Mouse (Mus musculus): ENCODE data around the gene Bicd1. TPM values are rescaled to one million over a fixed set of nuclear protein-coding genes. Genes with fewer than 3 reads are reported as not detected.
"Not testable (repeated sequence)": the region's sequence is repeated elsewhere in the genome, so short reads cannot be mapped to it uniquely, and the experiment has no call there.

The Bicd1 gene
- polyA plus RNA-seq (2012; rRNA removed) = 0.78 and 1.2 TPM in 2 replicates

DNA sequence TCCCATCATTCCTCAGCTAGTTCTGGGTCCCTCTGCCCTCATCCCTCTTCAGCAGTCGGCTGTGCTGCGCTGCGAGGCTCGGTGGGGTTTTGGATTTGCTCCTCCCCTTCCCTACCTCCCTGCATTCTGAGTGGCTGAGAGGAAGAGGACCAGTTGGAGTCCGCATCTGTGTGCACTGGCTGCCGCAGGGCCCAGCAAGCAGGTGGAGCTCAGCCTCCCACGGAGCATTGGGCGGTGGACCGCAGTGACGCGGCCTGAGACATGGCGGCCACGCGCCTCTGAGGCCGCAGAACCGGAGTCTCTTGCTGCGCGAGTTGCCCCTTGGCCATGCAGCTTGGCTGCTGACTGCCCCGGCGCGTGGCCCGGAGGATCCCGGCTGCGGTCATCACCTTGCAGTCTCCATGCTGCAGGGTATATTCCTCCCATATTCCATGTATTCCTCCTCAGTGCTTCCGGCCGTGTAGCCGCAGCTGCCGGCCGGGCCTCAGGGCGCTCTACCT lies at the start of gene Bicd1:
Gene Bicd1, plus strand, starts transcription at position 54 of the 500 bp plus-strand sequence.
- H3K4me1 ChIP-seq (replicated peaks; ENCODE audit: control insufficient read depth, insufficient read depth, low read length) = peaks cover 6% of the 10 kb centered on the region; the same call in 1 of the 2 replicates
- no peaks in the 10 kb centered on the region for H3K36me3 ChIP-seq (ENCODE audit: control insufficient read depth, insufficient read depth, low read length)
- DNase-seq = peak; percentile 33
- H3K27ac ChIP-seq (ENCODE audit: control insufficient read depth, insufficient read depth, low read length) = no peak within 1 kb of the TSS
- under 1% methylated on average over 30 of the region's 30 CpGs for WGBS
- no peak for TF ChIP-seq CTCF (IDR thresholded peaks at IDR 0.05; ENCODE audit: borderline replicate concordance, control insufficient read depth, extremely low read depth, insufficient read depth, low read length, poor library complexity)
- no peak for TF ChIP-seq POLR2A (IDR thresholded peaks at IDR 0.05; ENCODE audit: control insufficient read depth, extremely low read depth, insufficient read depth, low read length, poor library complexity)
- no peaks in the 10 kb centered on the region for H3K27me3 ChIP-seq (ENCODE audit: control insufficient read depth, insufficient read depth, low read length)
- H3K4me3 ChIP-seq (ENCODE audit: control insufficient read depth, insufficient read depth, low read length) = peak within 1 kb of the TSS; percentile 47

DNA sequence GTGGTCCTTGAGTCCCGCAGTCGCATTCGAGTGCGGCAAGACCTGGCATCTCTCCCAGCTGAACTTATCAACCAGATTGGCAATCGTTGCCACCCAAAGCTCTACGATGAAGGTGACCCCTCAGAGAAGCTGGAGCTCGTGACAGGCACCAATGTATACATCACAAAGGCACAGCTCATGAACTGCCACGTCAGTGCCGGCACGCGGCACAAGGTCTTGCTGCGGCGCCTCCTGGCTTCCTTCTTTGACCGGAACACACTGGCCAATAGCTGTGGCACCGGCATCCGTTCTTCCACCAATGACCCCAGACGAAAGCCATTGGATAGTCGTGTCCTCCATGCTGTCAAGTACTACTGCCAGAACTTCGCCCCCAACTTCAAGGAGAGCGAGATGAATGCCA lies 46.2 kb upstream of the Bicd1 start:
- DNase-seq; H3K36me3 ChIP-seq (ENCODE audit: control insufficient read depth, insufficient read depth, low read length); H3K27me3 ChIP-seq (ENCODE audit: control insufficient read depth, insufficient read depth, low read length); H3K27ac ChIP-seq (ENCODE audit: control insufficient read depth, insufficient read depth, low read length); H3K4me1 ChIP-seq (replicated peaks; ENCODE audit: control insufficient read depth, insufficient read depth, low read length); H3K4me3 ChIP-seq (ENCODE audit: control insufficient read depth, insufficient read depth, low read length): not testable (repeated sequence)
- WGBS = 98% methylated on average over 20 of the region's 20 CpGs

DNA sequence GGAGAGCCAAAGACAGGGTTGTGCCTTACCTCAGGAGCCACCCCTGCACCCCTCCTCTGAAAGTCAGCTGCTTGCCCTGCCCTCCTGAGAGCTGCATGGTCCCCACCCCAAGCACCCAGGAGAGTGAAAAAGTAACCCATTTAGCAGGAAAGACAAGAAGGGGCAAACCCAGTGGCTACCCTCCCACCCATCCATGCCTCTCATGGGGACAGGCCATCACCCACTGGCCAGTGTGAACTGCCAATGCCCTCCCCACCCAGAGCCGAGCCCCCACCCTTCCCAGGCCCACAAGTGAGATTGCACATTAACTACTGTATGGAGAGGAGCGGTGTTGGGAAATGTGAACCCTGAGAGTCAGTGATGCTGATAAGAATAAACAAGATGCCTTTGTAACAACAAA lies 42.7 kb upstream of the Bicd1 start:
- H3K4me1 ChIP-seq (replicated peaks; ENCODE audit: control insufficient read depth, insufficient read depth, low read length); H3K4me3 ChIP-seq (ENCODE audit: control insufficient read depth, insufficient read depth, low read length); H3K27ac ChIP-seq (ENCODE audit: control insufficient read depth, insufficient read depth, low read length); H3K27me3 ChIP-seq (ENCODE audit: control insufficient read depth, insufficient read depth, low read length); H3K36me3 ChIP-seq (ENCODE audit: control insufficient read depth, insufficient read depth, low read length); DNase-seq: not testable (repeated sequence)
- 36% methylated on average over 2 of the region's 2 CpGs for WGBS

DNA sequence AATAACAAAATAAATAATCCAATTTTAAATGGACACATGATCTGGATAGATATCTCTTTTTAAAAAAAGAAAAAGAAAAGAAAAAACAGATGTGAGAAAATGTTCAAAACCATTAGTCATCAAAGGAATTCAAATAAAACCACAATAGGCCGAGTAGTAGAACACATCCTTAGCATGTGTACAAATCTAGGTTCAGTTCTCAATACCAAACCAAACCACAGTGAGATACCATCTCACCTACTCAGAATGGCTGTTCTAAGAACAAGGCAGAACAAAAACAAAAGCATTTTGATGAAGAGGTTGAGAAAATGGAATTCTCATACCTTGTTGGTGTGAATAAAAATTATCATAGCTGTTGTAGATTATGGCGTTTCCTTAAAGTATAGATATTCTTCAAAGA lies 42.3 kb upstream of the Bicd1 start:
- no peak for DNase-seq
- Histone ChIP-seq H3K36me3 (ENCODE audit: control insufficient read depth, insufficient read depth, low read length) (no peaks in the 10 kb centered on the region), H3K27ac (ENCODE audit: control insufficient read depth, insufficient read depth, low read length) (no peak overlapping the region), H3K4me3 (ENCODE audit: control insufficient read depth, insufficient read depth, low read length) (no peak overlapping the region), H3K4me1 (replicated peaks; ENCODE audit: control insufficient read depth, insufficient read depth, low read length) (peaks cover 2% of the 10 kb centered on the region), H3K27me3 (ENCODE audit: control insufficient read depth, insufficient read depth, low read length) (no peaks in the 10 kb centered on the region)
- TF ChIP-seq CTCF (IDR thresholded peaks at IDR 0.05; ENCODE audit: borderline replicate concordance, control insufficient read depth, extremely low read depth, insufficient read depth, low read length, poor library complexity) (no peak), POLR2A (IDR thresholded peaks at IDR 0.05; ENCODE audit: control insufficient read depth, extremely low read depth, insufficient read depth, low read length, poor library complexity) (no peak)
- 9% methylated on average over 2 of the region's 2 CpGs for WGBS

DNA sequence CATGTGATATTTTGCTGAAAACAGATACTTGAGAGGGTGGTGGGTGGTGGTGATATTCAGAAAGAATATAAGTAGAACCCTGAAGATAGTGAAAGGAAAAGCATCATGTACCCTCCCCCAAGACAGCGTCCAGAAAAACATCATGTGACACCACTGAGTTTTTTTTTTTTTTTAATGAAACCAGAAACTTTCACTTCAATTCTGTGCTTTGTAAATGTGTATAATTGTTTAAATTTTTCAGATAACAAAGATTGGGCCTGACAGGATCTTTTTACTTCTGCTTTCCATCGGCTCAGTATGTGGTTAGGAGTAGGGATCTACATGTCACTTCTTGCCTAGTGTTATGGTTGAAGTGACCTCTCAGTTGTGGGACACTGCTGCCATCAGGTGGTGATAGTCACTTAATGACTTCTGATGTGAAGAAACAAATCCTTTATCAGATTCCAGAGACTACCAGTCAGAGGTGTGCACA lies 33.7 kb upstream of the Bicd1 start:
- TF ChIP-seq CTCF (IDR thresholded peaks at IDR 0.05; ENCODE audit: borderline replicate concordance, control insufficient read depth, extremely low read depth, insufficient read depth, low read length, poor library complexity) = no peak
- no peak for TF ChIP-seq POLR2A (IDR thresholded peaks at IDR 0.05; ENCODE audit: control insufficient read depth, extremely low read depth, insufficient read depth, low read length, poor library complexity)
- no peaks in the 10 kb centered on the region for H3K27me3 ChIP-seq (ENCODE audit: control insufficient read depth, insufficient read depth, low read length)
- DNase-seq = peak; percentile 66
- H3K4me3 ChIP-seq (ENCODE audit: control insufficient read depth, insufficient read depth, low read length) = no peak overlapping the region
- H3K27ac ChIP-seq (ENCODE audit: control insufficient read depth, insufficient read depth, low read length) = no peak overlapping the region
- WGBS = 5% methylated on average over 2 of the region's 2 CpGs
- no peaks in the 10 kb centered on the region for H3K4me1 ChIP-seq (replicated peaks; ENCODE audit: control insufficient read depth, insufficient read depth, low read length)
- no peaks in the 10 kb centered on the region for H3K36me3 ChIP-seq (ENCODE audit: control insufficient read depth, insufficient read depth, low read length)

DNA sequence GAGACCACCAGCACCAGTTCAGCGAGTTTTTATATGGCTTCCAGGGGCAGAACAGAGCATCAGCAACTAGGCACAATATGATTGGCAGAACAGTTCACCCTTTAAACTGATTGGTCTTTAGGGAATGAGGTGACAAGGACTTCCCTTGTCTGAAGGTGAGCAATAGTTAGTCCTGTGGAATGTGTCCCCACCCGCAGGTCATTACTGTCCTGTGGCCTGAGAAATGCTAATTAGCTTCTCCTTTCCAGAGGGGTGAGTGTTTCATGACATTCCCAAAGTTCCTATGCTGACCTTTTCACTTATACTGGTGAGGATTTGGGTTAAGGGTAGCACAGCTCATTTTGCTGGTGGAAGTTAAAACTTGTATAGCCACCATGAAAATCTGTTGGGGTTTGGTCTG lies 25.2 kb upstream of the Bicd1 start:
- no peak overlapping the region for H3K4me3 ChIP-seq (ENCODE audit: control insufficient read depth, insufficient read depth, low read length)
- H3K27me3 ChIP-seq (ENCODE audit: control insufficient read depth, insufficient read depth, low read length) = no peaks in the 10 kb centered on the region
- H3K36me3 ChIP-seq (ENCODE audit: control insufficient read depth, insufficient read depth, low read length) = no peaks in the 10 kb centered on the region
- no peak overlapping the region for H3K27ac ChIP-seq (ENCODE audit: control insufficient read depth, insufficient read depth, low read length)
- H3K4me1 ChIP-seq (replicated peaks; ENCODE audit: control insufficient read depth, insufficient read depth, low read length) = no peaks in the 10 kb centered on the region
- no peak for DNase-seq
- WGBS = 92% methylated on average over 2 of the region's 2 CpGs
- TF ChIP-seq CTCF (IDR thresholded peaks at IDR 0.05; ENCODE audit: borderline replicate concordance, control insufficient read depth, extremely low read depth, insufficient read depth, low read length, poor library complexity) = no peak
- TF ChIP-seq POLR2A (IDR thresholded peaks at IDR 0.05; ENCODE audit: control insufficient read depth, extremely low read depth, insufficient read depth, low read length, poor library complexity) = no peak

DNA sequence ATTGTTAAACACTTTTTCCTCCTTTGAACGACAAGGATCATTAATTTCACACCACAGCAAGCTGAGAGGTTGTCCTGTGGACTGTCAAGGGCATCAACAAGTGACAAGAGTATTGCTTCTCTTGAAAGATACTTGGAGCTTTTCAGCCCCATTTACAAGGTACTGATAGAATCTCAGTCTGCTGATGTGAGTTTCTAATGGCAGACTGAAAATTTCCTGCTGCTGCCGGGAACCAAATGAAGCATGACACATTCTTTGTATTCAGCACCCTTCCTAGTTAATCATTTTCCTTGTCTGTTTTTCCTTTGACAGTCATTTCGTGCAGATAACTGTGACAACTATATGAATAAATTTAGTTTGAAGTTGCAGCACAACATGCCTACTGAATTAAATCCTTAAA lies 22.3 kb upstream of the Bicd1 start:
- no peak for DNase-seq
- H3K4me1 ChIP-seq (replicated peaks; ENCODE audit: control insufficient read depth, insufficient read depth, low read length) = no peaks in the 10 kb centered on the region
- TF ChIP-seq POLR2A (IDR thresholded peaks at IDR 0.05; ENCODE audit: control insufficient read depth, extremely low read depth, insufficient read depth, low read length, poor library complexity) = no peak
- TF ChIP-seq CTCF (IDR thresholded peaks at IDR 0.05; ENCODE audit: borderline replicate concordance, control insufficient read depth, extremely low read depth, insufficient read depth, low read length, poor library complexity) = no peak
- 52% methylated on average over 3 of the region's 3 CpGs for WGBS
- no peak overlapping the region for H3K27ac ChIP-seq (ENCODE audit: control insufficient read depth, insufficient read depth, low read length)
- H3K27me3 ChIP-seq (ENCODE audit: control insufficient read depth, insufficient read depth, low read length) = no peaks in the 10 kb centered on the region
- H3K4me3 ChIP-seq (ENCODE audit: control insufficient read depth, insufficient read depth, low read length) = no peak overlapping the region
- no peaks in the 10 kb centered on the region for H3K36me3 ChIP-seq (ENCODE audit: control insufficient read depth, insufficient read depth, low read length)

DNA sequence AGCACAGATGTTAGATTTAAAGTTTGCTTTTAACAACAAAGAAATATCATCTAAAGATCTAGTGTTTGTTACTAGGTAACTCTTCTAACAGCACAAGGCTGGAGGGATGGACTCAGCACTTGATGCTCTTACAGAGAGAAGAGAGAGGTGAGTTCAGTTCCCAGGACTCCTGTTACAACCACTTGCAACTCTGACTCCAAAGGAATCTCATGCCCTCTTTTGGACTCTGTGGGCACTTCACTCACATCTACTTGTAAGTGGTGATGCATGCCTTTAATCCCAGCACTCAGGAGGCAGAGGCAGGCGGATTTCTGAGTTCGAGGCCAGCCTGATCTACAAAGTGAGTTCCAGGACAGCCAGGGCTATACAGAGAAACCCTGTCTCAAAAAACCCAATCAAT lies 19.1 kb upstream of the Bicd1 start:
- not testable (repeated sequence) for DNase-seq; H3K4me3 ChIP-seq (ENCODE audit: control insufficient read depth, insufficient read depth, low read length); H3K4me1 ChIP-seq (replicated peaks; ENCODE audit: control insufficient read depth, insufficient read depth, low read length); H3K27ac ChIP-seq (ENCODE audit: control insufficient read depth, insufficient read depth, low read length); H3K36me3 ChIP-seq (ENCODE audit: control insufficient read depth, insufficient read depth, low read length); H3K27me3 ChIP-seq (ENCODE audit: control insufficient read depth, insufficient read depth, low read length)
- 93% methylated on average over 2 of the region's 2 CpGs for WGBS

Measured in thymus, adult 2 months (tissue).